ENCODE assay signal across 17 mouse cellular contexts in the genomic region with DNA sequence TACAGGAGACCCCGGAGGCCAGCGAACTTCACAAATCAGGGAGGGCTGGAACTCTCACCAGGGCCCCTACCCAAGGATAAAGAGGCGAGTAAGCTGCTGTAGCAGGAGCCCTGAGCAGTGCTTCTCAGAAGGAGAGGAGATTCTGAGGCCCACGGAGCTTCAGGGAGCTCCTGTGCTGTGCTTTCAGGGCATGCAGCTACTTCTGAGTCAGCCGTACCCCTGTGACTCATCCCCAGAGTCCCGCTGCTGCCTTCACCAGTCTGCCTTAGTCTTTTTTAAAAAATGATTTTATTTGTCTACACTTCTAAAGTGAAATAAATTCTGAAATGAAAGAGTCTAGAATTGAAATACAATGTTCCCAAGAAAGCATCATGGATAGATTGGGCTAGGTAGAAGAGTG.
DNase-seq lines count a peak whose midpoint lies in the region; ATAC-seq and TF ChIP-seq lines count a peak whose summit lies in the region.
"Had no signal": no experiment of that assay in that cellular context is flagged by ENCODE, and none has a peak within 500 bp of the region (broad histone marks: within the 10 kb centered on the region; RNA-seq: fewer than 3 reads in every experiment).

No protein-coding gene starts in this region.

- TF ChIP-seq CTCF in layer of hippocampus, adult 2 months (conservative IDR thresholded peaks at IDR 0.05), result no peak
- no peak for TF ChIP-seq CTCF in Patski (IDR thresholded peaks at IDR 0.05)

- no peak overlapping the region for H3K4me3 ChIP-seq in layer of hippocampus, adult 2 months
- H3K4me3 ChIP-seq: embryonic facial prominence, embryonic 13.5 days; forebrain, embryonic 15.5 days; limb, embryonic 13.5 days; midbrain, embryonic 13.5 days had no signal

- POLR2A ChIA-PET in Patski (lab: Charles Lee), result no interaction called here

- peak; percentile 97 for ATAC-seq in Patski
- ATAC-seq: CD4-positive, CD25-positive, alpha-beta regulatory T cell, adult 4 months; forebrain, embryonic 15.5 days; hindbrain, embryonic 16.5 days; midbrain, embryonic 13.5 days had no signal

- no peaks in the 10 kb centered on the region for H3K27me3 ChIP-seq in Patski
- H3K27me3 ChIP-seq: embryonic facial prominence, embryonic 13.5 days; forebrain, embryonic 15.5 days; limb, embryonic 13.5 days; midbrain, embryonic 13.5 days had no signal

- CTCF ChIA-PET in Patski (lab: Charles Lee), result interaction anchor here (0.6 kb wide), 1 partner anchor 1001 kb away, joined by 3 read pairs; no protein-coding TSS in a partner anchor

- DNase-seq in layer of hippocampus, adult 2 months (ENCODE audit: low spot score in 2 of 2), result peak in 1 of 2 experiments; percentile 22
- DNase-seq in layer of hippocampus, postnatal 25 days (ENCODE audit: extremely low spot score in 1 of 2, low spot score in 1 of 2), result no peak
- DNase-seq in Patski (ENCODE audit: low read depth, low spot score), result peak; percentile 27
- DNase-seq in brain, adult 2 months (ENCODE audit: low read depth, low spot score), result peak; percentile 82
- peak; percentile 31 for DNase-seq in right cerebral cortex, postnatal 25 days
- DNase-seq in heart, postnatal 4 days, result no peak
- DNase-seq in ovary, adult 18-20 months (ENCODE audit: low spot score), result no peak
- DNase-seq: cerebellum, postnatal 36 days; kidney, adult 2 months; lung, postnatal 4 days had no signal

- in situ Hi-C loops in Patski (cut with MboI; ENCODE audit: low pct_unique_long_range_greater_than_20kb), result no loop called here

- peak overlapping the region; percentile 23; the same call in 1 of the 2 replicates for H3K27ac ChIP-seq in layer of hippocampus, adult 2 months
- H3K27ac ChIP-seq: embryonic facial prominence, embryonic 13.5 days; forebrain, embryonic 15.5 days; limb, embryonic 13.5 days; midbrain, embryonic 13.5 days; stomach, postnatal 0 days had no signal

Comparison
In these comparisons a context has a peak if more than half of its experiments do, and no peak if none do; other contexts are left out.
1. DNase-seq: peak in Patski (single experiment), brain, adult 2 months (single experiment) and right cerebral cortex, postnatal 25 days (single experiment); none in layer of hippocampus, postnatal 25 days (0 of 2), heart, postnatal 4 days (single experiment) and ovary, adult 18-20 months (single experiment).